Mouse (Mus musculus) right cerebral cortex, adult 2 months (tissue): Measurements from ENCODE around the gene Slc7a11.

ENCODE experiments used
- DNase-seq, 2 experiments: peaks; one replicate each; pipeline ENCODE4 v3.0.0; 2021 to 2022; ENCODE audit warnings: low spot score in 2 of 2

Slc7a11 gene

GRCm38 (mm10) chr3:50001635-50002034 is 441.8 kb downstream of the Slc7a11 start:
- no peak for DNase-seq

- DNase-seq: no peak
Measured at GRCm38 (mm10) chr3:49992891-49993290, 450.5 kb downstream of the Slc7a11 start.

- DNase-seq: no peak
Measured at GRCm38 (mm10) chr3:49987236-49987635, 456.2 kb downstream of the Slc7a11 start.

- no peak for DNase-seq
Measured at GRCm38 (mm10) chr3:49984795-49985194, 458.6 kb downstream of the Slc7a11 start.

GRCm38 (mm10) chr3:49983429-49984268 is 459.8 kb downstream of the Slc7a11 start:
- DNase-seq: no peak

GRCm38 (mm10) chr3:49973994-49974393 is 469.4 kb downstream of the Slc7a11 start:
- DNase-seq: no peak

GRCm38 (mm10) chr3:49965569-49965968 is 477.8 kb downstream of the Slc7a11 start:
- no peak for DNase-seq

DNA sequence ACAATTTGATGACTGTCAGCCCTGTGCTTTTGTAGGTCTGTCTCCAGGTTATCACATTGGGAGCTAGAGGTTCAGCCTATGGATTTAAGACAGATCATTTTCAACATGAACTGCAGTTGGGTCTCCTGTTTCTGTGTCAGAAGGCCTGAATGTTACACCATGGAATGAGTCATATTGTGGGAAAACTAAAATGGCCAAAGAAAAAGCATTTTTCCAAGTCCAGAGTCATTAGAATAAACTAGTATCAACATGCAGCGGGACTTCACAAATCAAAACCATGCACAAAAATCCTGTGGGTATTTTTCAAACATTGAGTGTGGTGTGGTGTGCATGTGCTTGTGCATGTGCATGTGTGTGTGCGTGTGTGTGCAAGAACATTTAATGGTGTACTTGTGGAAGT is 482.8 kb downstream of the Slc7a11 start:
- no peak for DNase-seq

- DNase-seq: no peak
Measured at GRCm38 (mm10) chr3:49946845-49947244, 496.6 kb downstream of the Slc7a11 start.

DNA sequence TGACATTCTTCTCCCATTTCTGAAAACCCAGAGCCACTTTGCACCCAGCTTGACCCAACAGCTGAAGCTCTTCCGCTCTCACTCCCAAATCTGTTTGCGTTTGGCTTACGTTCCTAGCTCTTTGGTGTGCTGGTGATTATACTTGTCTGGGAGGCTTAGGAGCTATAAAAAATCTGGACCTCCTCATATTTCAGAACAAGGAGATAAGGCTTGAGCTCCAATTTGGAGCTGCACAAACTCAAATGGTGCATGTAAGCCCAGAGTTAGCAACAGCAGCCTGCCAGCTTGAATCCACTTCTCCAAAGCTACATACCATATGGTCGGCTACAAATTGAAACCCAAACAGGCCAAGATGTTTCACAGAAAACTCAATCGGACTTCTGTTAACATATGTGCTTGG is 498.6 kb downstream of the Slc7a11 start:
- peak; percentile 8 for DNase-seq

- DNase-seq: no peak
Measured at GRCm38 (mm10) chr3:49937611-49938010, 505.8 kb downstream of the Slc7a11 start.

GRCm38 (mm10) chr3:49929496-49929895 is 513.9 kb downstream of the Slc7a11 start:
- DNase-seq: no peak

DNA sequence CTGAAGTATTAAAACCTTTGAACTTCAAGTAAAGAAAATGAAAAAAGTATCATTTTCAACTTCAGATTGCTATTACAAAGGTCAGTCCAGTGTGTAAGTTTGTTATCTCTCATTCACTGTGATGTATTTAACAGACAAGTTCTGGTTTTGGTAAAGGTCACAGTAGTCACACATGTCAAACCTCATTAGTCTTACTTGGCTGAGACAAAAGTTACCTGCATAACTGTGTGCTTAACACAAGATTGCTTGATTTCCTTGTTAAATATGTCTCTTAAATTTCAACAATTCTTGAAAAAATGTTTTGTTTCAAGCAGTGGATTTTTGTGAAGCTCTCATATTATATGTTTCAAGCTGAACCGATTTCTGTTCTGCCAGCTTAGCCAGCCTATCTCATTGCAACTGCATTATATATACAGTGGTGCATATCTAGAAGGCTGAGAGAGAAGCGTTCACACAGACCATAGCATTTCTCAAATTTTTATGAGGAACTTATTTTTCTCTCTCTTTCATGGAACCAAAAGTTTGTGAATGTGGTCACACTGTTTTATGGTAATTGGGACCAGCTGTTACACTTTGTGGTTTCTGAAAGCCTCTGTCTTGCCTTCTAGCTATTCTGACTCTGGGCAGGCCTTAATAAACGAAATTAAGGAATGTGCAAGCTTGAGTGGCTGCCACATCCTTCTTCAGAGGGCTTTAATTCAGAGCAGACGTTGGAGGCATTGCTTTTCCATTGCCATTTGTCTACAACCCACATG is 514.7 kb downstream of the Slc7a11 start:
- no peak for DNase-seq

DNA sequence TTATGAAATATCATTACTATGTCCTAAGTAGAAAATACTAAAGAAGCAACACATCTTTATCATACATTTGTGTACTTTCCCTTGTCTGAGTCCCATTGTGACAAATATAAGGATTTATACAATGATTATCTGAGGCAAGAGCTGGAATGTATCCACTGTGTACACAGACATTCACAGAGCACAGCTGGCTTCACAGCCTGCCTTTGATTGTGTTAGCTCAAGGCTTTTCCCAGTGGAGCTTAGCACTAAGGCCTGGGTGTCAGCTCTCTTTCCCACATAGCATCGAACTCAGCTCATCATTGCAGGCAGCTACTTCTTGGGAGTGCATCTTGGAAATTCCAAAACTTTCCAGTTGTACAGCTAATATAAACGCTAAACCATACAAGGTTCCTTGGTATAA is 529.5 kb downstream of the Slc7a11 start:
- no peak for DNase-seq

DNA sequence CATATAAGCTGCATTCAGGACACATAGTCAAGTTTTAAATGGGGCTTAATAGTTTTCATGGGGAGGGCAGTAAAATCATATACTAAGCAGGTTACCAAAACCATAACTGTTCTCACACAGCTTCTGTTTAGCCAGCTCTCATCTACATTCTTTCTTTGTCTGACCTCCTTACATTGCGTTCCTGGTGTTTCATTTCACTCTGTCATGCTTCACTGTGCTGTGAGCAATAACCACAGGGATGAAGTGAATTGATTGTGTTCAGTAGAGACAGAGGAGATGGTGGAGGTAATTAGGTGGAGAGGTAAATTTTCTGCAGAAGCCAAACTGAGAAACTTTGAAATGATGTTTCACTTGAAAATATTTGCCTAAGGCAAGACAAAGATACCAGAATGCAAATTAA is 532.5 kb downstream of the Slc7a11 start:
- no peak for DNase-seq

- no peak for DNase-seq
Measured at GRCm38 (mm10) chr3:49908426-49909341, 534.7 kb downstream of the Slc7a11 start.

- no peak for DNase-seq
Measured at GRCm38 (mm10) chr3:49893945-49894344, 549.5 kb downstream of the Slc7a11 start.

DNA sequence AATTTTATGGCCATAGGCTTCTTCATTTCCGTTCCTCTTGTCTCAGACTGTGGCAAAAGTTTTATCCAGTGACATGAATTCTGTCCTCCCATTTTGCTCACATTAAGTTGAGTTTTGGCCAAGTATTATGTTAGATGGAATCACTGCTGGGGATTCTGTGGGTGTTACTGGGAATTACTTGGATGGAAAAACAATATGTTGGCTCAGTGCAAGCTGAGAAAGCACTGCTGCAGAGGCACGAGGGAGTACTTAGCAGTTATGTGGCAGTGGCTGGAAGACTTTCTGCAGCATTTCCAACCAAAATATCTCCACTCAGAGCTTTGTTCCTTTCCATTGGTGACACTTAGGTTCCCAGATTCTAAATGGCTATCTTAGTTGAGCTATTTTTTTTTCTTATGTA is 556.1 kb downstream of the Slc7a11 start:
- DNase-seq: no peak

DNA sequence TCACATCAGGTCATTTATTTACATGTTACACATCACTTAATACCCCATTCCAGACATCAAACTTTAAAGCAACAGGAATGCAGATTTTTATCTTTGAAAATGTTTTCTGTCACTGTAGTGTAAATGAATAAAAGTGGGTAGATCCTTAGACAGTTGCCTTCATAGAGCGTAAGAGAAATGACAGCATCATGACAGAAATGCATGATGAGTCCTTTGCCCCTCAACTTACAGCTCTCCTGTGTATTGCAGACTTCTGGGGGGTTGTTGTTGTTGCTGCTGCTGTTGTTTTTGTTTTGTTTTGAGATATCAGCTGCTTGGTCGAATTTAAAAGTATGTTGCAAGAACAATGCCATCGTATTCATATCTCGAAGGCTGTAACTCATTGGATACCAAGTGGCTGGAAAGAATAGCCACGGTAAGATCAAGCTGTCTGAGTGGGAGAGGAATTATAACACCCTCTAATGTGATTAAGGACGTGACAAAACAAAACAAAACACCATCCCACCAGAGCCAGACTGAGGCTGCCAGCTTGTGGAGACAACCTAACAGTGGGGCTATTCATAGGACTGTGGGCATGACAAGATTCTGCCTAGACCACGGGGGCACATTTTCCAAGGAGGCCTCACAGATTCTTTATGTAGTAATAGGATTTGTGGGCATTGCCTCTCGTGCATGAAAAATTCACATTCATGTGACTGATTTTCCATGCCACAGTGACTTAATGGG is 557.0 kb downstream of the Slc7a11 start:
- DNase-seq: no peak

DNA sequence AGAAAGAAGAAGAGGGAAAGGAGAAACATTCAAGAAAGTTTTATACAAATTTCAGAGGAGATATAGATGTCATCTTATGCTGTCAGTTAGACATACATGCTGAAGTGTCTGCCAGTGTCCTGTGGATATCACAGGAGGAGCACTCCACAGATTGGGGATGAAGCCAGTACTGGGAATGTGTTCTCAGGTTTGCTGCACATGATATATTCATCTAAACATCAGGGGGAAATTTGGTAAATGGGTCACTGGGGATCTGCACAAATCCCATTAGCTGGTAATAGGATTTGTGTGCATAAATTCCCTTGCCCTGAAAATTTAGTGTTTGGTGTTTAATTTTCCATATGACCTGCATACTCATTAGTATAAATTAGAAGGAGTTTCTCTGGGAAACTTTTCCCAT is 562.9 kb downstream of the Slc7a11 start:
- DNase-seq: no peak

DNA sequence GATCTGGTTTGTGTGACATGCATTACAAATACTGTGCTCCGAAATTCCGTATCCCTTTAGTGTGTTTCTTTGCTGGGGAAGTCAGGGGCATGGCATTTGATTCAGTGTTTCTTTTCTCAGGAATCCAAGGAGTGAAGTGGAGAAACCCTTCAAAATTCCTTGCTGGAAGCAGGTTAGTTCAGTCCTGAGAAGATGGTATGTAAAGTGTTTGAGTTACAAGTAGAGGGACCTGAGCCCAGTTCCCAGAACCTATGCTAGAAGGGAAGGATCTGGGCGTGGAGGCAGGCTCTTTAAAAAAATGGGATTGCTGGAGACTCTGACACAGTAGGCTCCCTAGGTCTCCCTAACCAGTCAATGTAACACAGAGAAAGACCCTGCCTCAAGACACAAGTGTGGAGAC is 572.6 kb downstream of the Slc7a11 start:
- DNase-seq: no peak
